Mouse (Mus musculus) adrenal gland, adult 2 months (tissue): ENCODE measurements around the gene Gcsam. TPM values are rescaled to one million over a fixed set of nuclear protein-coding genes. Genes with fewer than 3 reads are reported as not detected.

Experiments
- DNase-seq: peaks from one replicate; pipeline ENCODE4 v3.0.0; 2021
- long read RNA-seq: library from polyadenylated mRNA; stranded (forward); transcript quantifications from one replicate; pipeline ENCODE4 v2.0.0, GENCODE M21; 2021
- polyA plus RNA-seq: library from polyadenylated mRNA; depleted of rRNA; stranded (reverse); fragments of >200 nt; gene quantifications from 2 replicates; pipeline ENCODE4 v1.2.3, GENCODE M21; 2012; rRNA removed
- total RNA-seq, 2 experiments: library from RNA; stranded (reverse); gene quantifications; 2 replicates each; pipeline ENCODE4 v1.2.3; 2021

Gene Gcsam
- under 1 TPM; 0.09 to 0.52 TPM for total RNA-seq
- polyA plus RNA-seq: not detected in 2 replicates
- long read RNA-seq: 0 reads

DNA sequence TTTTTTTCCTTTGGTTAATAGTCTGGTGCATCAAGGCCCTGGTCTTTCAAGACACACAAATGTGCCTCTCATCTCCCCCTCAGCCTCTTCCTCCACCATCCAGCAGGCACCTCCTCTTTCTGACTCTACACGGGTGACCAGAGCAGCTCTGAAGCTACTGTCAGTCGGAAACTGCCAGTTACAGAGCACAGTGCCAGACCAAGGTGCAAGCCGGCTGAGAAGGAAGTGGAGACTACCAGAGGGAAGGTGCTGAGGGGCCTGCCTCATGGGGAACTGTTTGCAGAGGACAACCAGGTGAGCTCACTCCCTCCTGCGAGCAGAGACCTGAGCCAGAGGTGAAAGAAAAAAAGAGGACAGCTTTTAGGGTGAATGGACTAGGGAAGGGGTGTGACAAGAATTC, at the start of gene Gcsam:
Gcsam (plus strand) TSS at position 114 of the 400 bp plus-strand sequence.
- DNase-seq: no peak

DNA sequence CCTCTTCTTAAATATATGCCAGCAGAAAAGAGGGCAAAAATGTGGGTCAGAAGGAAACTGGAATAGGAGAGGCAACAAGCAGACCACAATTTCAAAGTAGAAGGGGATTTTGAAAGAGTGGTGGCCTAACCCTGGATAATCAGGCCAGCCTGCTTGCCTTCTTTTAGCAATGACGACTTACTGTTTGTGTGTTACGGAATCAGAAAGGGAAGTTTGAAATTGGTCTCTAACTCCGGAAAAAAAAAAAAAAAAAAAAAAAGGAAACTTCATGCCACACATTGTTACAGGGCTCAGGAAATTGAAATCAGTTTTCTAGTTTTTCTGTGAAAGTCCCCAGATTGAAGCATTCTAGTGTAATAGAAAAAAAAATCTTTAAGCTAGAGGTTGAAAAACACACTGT, 48.4 kb upstream of the Gcsam start:
- no peak for DNase-seq

DNA sequence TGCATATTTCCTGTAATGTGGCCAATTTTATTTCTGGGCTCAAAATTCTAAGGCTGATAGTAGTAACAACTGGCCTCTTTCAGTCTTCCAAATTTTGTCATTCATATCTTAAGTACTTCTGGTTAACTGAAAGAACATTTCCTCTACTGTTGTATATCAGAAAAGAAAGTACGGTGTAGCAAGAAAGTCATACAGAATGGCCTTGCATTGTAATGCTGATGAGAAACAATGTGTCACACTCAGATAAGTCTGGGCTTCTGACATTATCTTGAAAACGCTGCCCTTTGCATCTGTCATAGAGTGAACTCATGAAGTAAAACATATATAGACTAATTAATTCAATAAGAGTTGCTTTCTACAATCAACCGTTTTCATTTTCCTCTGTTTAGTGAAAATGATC, 37.9 kb upstream of the Gcsam start:
- DNase-seq: no peak

DNA sequence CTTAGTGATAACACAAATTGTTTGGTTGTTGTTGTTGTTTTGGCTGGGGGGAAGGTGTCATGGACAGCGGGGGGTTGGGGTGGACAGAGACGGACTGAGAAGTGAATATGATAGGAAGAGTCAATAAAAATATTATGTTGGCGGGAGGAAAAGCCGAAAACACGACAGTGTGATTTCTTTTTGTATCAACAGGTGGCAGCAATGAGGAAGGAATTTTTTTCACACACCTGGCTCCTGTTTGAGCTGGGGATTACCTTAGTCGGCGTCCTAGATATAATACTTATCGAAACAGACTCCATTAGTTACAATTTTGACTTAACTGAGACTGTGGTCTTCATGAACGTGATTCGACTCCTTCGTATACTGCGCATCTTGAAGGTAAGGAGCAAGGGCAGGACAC, 30.3 kb upstream of the Gcsam start:
- no peak for DNase-seq

DNA sequence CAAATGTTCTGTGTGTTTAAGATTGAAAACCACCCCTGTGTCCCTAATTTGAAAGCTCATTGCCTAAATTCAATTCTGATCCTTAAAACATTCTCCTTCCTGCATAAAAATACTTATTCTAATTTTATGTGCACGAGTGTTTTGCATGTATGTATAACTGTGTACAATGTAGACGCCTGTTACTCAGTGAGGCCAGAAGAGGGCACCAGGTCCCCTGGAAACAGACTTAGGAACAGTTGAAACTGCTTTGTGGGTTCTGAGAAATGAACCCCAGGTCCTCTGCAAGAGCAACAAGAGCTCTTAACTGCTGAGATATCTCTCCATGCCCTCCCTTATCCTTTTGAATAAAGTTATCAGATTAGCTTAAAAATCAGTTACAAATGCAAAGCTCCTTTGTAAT, 27.7 kb upstream of the Gcsam start:
- DNase-seq: peak; percentile 17

DNA sequence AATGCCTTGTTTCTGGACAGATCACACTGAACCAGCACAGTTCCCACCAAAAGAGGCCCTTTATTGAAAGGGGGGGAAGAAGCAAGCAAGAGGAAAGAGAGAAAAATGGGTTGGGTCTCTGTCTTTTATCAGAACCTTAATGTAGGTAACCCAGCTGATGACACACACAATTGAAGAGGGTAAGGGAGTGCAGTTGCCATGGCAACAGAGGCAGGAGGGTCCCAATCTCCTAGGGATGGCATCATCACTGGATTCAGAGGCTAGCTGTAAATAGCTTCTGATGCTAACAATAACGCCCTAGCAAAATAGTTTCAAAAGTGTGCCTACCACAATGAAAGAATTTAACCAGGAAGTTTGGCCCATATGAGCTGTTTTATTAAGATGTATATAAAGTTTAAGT, 16.5 kb upstream of the Gcsam start:
- DNase-seq: no peak

DNA sequence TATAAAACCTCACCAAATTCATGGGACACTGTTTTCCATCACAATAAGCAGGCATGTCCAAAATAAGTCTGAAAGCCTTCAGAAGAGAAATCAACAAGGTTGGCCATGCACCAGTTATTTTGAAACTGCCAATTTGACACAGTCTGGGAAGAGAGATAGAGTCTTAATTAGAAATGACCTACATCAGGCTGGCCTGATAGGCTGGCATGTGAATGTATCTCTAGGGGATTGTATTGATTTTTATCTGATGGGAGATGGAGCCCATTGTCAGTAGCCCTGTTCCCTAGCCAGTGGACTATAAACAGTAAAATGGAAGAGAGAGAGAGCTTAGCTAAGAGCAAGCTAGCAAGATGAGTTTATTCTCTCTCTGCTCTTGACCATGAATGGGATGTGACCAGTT, 14.7 kb upstream of the Gcsam start:
- no peak for DNase-seq

DNA sequence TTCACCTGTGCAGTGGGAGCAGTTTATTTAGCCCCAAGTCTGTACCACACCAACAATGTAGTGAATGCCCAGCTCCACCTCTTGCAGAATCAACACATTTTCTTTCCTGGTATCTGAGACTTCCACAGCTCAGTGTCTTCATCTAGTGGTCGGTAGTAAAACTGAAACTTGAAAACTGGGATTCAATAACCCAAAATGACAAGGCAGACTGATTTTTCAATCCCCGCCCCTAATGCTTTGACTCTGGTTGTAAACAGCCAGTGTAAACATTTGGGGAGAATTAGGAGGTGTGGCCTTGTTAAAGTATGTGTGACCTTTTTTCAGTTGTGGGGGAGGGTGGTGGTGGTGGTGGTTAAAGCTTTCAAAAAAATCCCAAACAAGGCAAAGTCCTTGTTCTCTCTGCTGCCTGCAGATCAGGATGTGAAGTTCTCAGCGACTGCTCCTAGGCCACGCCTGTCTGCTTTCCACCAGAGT, 1.7 kb upstream of the Gcsam start:
- peak; percentile 11 for DNase-seq

DNA sequence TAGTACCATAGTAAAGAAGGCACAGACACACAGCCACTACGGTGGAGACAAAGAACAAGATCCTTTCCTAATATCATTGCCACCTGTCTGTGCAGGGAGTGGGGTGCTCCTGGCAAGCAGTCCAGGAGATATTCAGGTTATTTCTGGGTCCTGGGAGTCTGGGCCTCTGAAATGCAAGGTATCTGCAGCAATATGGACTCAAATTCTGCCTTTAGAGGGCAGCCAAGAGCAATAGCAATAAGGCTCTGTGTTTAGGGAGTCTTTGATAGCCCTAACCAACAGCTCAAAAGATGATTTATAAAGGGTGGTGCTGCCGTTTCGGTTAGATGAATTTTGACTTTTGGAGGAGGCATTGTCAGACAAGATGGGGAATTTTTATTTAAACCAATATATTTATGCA, 880 bp upstream of the Gcsam start:
- peak; percentile 39 for DNase-seq

DNA sequence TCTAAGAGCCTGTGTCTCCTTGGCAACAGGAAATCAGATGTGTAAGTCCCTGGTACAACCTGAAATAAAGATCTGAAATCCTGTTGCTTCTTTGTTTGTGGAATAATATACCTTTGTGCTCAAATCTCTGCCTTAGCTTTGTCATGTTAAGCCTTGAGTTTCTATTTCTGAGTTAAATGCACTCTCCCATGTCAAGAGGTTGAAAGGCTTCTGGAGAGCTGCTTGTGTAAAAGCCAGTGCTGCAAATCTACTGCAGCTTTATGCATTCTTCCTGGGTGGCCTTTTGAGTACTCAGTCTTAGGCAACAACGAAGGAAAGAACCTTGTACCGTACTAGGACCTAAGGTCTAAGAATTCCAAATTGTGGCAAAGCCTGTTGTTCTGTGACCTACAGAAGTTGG, 3.1 kb downstream of the Gcsam start:
- DNase-seq: no peak

DNA sequence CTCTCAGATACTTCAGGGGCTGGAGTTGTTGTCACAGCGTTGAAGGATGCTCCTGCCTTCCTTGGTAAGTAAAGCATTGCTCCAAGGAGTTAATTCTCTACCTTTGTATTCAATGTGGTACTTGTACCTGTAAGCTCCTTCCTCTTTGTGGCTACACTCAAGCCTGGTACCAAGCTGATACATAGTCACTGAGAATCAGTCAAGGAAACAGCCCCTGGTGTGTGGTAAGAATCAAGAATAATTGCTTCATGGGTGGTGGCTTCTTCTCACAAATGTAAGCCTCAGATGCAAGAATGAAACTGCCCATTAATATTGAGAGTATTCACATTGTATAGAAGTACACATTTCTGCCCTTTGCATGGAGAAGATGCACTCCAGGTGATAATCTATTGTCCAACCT, 5.8 kb downstream of the Gcsam start:
- DNase-seq: no peak

DNA sequence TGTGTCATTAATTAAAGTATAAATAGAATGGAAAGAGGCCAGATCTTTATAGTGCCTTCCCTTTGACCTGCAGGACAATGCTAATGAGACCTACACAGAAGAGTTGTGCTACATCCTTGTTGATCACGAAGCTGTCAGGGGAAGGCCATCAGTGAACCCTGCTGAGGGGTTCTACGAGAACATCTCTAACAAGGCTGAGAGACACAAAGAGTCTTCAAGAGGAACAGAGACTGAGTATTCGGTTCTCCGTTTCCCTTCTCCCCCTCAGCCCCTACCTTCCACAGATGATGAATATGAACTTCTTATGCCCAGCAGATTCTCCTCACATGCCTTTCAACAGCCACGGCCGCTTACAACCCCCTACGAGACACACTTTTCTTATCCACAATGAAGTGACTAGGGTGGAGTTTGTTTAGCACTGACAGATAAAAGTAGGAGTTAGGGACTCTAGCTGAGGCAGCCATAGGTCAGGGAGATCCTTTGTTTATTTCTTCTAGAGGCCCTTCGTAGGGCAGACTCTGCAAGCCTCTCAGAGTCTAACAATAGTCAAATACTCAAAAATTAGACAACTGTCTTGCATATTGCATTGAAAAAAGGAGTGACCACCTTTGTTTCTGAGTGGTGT, 9.7 kb downstream of the Gcsam start:
- DNase-seq: no peak

DNA sequence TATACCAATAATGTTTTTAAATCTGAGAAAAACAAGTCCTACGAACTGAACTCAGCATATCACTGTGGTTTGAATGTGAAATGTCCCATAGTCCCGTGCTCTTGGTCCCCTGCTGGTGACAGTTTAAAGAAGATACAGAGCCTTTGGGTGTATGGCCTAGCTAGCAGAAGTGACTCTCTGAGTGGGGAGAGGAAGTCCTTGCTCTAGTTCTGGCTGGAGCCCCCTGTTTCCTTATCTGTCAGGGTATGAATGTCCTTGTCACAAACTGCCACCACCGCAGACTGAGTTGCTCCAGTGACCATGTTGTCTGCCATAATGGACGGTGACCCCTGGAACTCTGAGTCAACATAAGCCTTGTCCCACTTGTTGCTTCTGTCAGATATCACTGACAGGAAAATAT, 13.1 kb downstream of the Gcsam start:
- no peak for DNase-seq

DNA sequence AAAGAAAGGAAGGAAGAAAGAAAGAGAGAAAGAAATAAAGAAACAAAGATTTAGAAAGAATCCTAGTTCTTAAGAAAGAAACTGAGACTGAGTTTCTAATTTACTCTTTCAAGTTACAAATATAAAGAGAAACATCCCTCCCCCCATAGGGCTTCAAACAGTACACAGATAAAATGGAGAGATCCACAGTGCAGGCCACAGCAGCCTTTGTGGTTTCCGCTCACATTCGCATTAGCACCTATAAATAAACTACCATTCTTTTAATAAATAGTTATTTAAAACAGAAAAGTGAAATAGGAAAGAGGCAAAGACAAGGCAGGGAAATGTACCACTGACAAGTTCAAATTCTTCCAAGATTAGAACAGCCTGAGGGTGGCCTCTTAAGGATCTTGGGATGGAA, 14.6 kb downstream of the Gcsam start:
- no peak for DNase-seq

DNA sequence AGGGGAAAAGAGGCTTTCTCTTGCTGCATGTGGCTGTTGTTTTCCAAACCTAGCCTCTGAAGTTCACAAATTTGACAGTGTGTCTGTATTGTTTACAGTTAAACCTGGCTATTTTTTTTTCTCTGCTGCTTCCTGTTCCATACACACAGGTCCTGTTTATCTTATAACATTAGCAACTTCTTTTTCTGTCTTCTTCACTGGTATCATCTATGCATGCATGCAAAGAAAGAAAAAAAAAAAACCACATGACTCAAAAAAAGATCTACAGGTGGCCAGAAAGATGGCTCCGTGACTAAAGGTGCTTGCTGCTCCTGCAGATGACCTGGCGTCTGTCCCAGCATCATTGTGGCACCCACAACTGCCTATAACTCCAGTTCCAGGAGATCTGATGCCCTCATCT, 15.2 kb downstream of the Gcsam start:
- no peak for DNase-seq

DNA sequence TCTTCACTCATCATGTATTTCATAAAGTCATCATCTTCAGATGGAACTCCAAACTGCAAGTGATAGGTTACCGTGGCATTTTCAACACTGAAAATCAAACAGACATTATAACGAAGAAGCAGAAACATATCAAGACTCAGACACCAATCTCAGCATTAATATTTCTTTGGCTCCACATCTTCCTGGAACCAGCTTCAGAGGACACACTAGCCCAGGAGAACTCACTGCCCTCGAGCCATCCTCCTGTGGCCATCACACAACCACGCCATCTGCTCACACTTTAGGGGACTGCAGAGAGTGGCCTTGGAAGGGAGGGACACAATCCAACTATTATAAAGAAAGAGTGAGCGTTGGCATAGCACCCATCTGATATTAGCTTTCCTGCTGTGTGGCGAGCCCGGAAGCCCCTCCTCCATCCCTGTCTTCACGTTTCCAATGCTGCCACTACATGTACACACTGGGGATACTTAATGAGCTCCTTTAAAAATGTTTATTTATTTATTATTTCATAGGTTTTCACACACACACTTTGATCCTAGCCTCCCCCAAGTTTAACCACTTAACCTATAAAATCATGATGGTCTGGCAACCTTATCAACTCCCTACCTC, 19.4 kb downstream of the Gcsam start:
- DNase-seq: no peak

DNA sequence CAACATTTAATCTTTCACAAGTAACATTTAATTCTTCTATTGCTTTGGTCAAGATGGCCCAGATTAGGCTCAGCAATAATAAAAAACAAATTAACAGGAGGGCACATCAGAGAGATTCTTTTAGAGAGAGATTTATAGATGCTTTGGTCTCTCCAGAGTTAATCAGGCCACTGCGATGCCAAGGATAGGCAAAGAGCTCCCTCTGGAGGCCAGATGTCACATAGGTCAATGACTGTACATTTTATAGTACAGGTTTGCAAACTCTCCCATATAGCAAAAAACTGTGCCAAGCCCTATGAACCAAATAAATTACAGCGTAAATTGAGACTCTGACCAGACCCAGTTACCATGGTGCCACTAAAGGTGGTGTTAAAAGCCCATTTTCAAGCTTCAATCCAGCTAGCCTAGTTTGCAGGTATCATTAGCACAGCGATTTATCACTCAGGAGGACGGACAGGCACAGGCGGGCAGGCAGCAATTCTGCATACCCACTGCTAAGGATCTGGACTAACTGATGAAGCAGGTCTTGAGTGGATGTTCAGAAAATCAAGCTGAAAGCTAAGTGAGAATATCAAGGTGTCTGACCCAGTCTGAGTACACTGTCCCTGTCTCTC, 20.3 kb downstream of the Gcsam start:
- peak; percentile 54 for DNase-seq

DNA sequence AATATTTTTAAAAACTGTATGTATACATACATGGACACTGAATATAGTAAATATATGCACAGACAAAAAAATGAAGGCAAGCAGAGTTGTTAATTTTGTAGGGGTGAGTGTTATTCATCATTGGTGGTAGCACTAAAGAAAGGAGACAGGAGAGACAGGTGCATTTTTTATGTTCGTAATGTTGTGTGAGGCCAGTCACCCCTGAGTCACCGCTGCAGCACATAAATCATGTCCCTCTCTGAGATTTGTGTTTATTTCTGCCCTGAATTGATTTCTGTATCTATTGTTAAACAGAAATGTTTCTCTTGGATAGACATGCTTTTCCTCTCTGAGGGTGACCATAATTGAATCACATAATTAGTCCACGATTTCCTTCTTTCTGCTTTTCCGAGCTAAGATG, 22.2 kb downstream of the Gcsam start:
- peak; percentile 57 for DNase-seq

DNA sequence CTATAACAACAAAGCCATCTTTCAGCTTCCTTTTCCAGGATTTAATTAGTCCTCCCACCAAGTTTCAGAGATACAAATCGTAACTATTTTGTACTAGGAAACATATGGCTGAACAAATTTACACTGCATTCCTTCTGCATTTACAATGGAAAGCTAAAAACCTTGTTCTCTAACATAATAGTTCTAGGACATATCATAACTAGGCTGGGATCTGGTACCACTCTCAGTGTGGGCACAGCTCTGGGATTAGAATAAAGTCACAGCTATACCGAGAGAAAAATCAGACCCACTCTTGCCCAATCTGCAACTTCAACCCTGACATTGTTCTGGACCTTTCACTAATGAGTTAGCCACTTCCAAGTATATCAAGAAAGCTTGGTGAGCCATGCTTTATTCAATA, 25.6 kb downstream of the Gcsam start:
- DNase-seq: no peak

DNA sequence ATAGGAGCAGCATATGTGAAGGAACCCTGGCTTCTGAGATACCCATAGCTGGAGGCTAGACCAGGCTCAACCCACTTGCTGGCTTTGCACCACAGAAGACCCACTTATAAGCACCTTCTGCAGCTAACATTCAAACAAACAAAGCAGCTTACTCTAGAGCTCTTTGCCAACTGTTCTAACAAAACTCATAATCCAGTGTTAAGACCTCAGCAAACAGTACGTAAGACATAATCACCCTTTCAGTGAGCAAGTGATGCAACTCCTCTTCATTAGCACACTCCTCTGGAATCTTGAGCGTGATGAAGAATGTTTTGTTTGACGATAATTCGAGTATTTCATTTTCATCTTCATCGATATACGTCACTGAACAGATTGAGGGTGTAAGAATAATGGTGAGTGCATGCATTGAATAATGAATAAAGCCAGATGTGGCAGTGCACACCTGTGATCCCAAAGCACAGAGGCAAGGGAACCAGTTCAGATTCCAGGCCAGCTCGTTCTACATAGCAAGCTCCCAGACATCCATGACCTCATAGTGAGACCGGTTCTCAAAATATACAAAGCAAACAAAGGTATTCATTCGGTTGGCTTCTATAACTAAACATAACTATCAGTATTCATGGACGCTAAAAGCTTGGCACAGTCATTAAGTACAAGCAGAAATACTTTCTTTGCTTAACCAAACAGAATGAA, 30.0 kb downstream of the Gcsam start:
- no peak for DNase-seq

DNA sequence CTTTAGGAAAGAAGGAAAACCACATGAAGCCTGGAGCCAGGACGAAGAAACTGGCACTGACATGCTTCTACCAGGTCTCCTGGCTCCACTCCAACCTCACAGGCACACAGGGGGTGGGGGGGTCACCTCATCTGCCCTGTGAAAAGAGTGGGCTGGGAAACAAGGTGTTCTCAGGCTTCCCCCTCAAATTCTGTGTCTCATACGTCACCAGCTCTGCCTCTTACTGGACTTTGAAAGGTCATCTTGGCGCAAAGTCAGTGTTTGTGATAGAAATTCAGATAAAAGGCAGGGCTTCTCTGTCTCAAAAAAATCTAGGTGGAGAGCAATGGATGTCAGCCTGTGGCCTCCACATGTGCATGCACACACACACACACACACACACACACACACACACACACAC, 31.1 kb downstream of the Gcsam start:
- peak; percentile 28 for DNase-seq

DNA sequence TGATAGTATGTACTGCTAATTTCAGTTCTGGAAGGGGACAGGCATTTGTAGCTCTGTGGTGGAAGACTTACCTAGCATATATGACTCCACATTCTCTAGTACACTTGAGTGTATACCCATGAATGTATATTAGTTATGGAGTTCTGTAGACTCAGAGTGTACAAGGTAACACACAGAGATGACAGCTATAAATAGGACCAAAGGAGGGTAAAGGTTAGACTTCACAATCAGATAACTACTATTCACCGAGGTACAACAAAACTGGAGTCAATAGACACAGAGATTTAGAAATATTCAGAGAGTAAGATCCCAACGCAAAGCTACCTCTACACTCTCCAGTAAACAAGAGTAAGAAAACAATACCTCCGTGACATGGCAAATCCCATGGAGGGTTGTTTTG, 33.8 kb downstream of the Gcsam start:
- no peak for DNase-seq

DNA sequence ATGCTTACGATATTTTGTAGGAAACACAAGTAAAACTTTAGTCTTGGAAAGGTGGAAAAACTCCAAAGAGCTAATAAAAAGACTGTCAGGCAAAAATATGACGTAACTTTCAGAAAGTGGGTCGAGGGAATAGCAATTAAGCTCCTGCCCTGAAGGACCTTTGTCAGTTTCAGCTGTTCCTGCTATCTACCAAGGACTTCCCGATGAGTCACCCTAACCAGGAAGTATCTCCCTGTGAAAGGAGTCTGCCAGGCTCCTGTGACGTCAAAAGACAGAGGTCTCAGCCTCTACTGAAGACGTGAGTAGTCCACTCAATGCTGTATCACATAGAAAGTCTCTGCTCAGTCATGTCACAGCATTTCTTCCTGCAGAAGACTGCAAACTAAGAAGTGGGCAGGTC, 34.2 kb downstream of the Gcsam start:
- DNase-seq: peak; percentile 82
